Mouse (Mus musculus) embryonic facial prominence, embryonic 11.5 days (tissue): ENCODE data around the gene Eef1akmt2. TPM values are rescaled to one million over a fixed set of nuclear protein-coding genes. Genes with fewer than 3 reads are reported as not detected.

ENCODE experiments used
- ATAC-seq: fragments of 200-750 bp; cut with Nextera tagmentation; replicated peaks from 2 replicates; pipeline ENCODE4 v1.8.0; 2017; ENCODE audit warnings: low read depth; ENCODE audit not compliant: insufficient number of reproducible peaks, low FRiP score, low TSS enrichment
- DNase-seq: peaks from one replicate; pipeline ENCODE4 v3.0.0-alpha.2; 2015; ENCODE audit warnings: low spot score
- H3K27ac ChIP-seq: fragments of 300-500 bp; sonication (generic); replicated peaks from 2 replicates; pipeline ENCODE4 v1.5.1; 2014; ENCODE audit warnings: mild to moderate bottlenecking, low read depth, low read length, control low read depth
- H3K27me3 ChIP-seq: fragments of 300-500 bp; sonication (generic); 2 replicates; pipeline ENCODE4 v1.6.1; 2014; ENCODE audit warnings: mild to moderate bottlenecking, low read length, moderate library complexity, mixed read lengths; ENCODE audit not compliant: control insufficient read depth, insufficient read depth
- H3K36me3 ChIP-seq: fragments of 300-500 bp; sonication (generic); replicated peaks from 2 replicates; pipeline ENCODE4 v1.6.1; 2014; ENCODE audit warnings: low read depth, mild to moderate bottlenecking, low read length, moderate library complexity, mixed read lengths; ENCODE audit not compliant: control insufficient read depth, insufficient read depth
- H3K4me1 ChIP-seq: fragments of 300-500 bp; sonication (generic); 2 replicates; pipeline ENCODE4 v1.6.1; 2014; ENCODE audit warnings: low read length, mixed read lengths; ENCODE audit not compliant: control insufficient read depth, insufficient read depth
- H3K4me2 ChIP-seq: fragments of 300-500 bp; sonication (generic); 2 replicates; pipeline ENCODE4 v1.6.1; 2014; ENCODE audit warnings: low read depth, mild to moderate bottlenecking, control low read depth, low read length, moderate library complexity
- H3K4me3 ChIP-seq: fragments of 300-500 bp; sonication (generic); 2 replicates; pipeline ENCODE4 v1.5.1; 2014; ENCODE audit warnings: low read depth, low read length, control low read depth
- H3K9ac ChIP-seq: fragments of 300-500 bp; sonication (generic); replicated peaks from 2 replicates; pipeline ENCODE4 v1.6.1; 2014; ENCODE audit warnings: mild to moderate bottlenecking, control low read depth, low read length
- H3K9me3 ChIP-seq: fragments of 300-500 bp; sonication (generic); replicated peaks from 2 replicates; pipeline ENCODE4 v1.6.1; 2016; ENCODE audit warnings: mild to moderate bottlenecking, low read length, inconsistent platforms, mixed read lengths; ENCODE audit not compliant: control insufficient read depth
- WGBS: fragments of 180-500 bp; shearing (Covaris S2); extraction: QIAGEN DNeasy Blood & Tissue Kit; methylation state at CpG from one replicate; pipeline ENCODE4 v1.1.7; 2014; 5-methylcytosine and 5-hydroxymethylcytosine counted together
- polyA plus RNA-seq: library from polyadenylated mRNA; unstranded; fragments of >200 nt; fragmentation: Nextera tagmentation; extraction: Ambion mirVana; gene quantifications from 2 replicates; pipeline ENCODE4 v1.2.1, GENCODE M21; 2014

Gene Eef1akmt2
- 84.1 and 90.8 TPM in 2 replicates for polyA plus RNA-seq

DNA sequence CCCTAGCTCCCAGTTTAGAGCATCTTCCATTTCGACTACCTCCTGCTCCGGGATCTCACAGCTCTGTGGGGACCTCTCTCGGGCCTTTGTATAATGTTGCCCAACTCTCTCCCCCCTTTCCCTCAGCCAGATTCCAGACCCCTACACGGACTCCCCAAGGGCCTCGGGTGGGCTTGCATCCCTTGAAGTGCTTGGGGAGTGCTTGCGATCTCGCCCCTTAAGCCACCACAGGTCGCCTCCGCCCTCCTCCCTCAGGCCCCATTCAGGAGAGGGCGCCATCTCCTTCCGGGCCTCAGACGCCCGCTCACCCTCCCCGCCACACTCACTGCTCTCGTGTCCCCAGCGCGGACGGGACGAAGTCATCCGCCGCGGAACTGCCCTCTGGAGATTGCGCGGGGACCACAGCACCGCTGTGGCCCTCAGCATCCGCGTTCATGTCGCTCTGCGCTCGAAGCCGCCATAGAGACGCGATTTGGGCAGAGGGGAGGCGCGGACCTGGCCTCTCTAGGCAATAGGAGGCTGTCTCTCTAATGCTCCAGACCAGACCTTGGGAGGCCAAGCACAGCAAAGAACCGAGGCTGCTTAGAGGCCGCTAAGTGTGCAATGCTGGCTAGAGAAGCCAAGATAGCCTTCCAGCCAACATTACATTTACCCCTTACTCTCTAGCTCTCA is at the start of gene Eef1akmt2:
TSS of gene Eef1akmt2 (minus strand) at position 501 of the 672 bp plus-strand sequence.
- DNase-seq (peak; percentile 90), ATAC-seq (peak; percentile 95)
- Histone ChIP-seq H3K9me3 (no peaks in the 10 kb centered on the region), H3K4me2 (peak within 1 kb of the TSS; percentile 46), H3K9ac (peak within 1 kb of the TSS; percentile 95), H3K4me3 (peak within 1 kb of the TSS; percentile 69), H3K27me3 (no peaks in the 10 kb centered on the region), H3K36me3 (peaks cover under 1% of the 10 kb centered on the region), H3K4me1 (no peaks in the 10 kb centered on the region; the same call in 1 of the 2 replicates), H3K27ac (peak within 1 kb of the TSS; percentile 93)
- WGBS = under 1% methylated on average over 37 of the region's 37 CpGs

GRCm38 (mm10) chr7:132900826-132901531 is 48.5 kb upstream of the Eef1akmt2 start:
- 56% methylated on average over 2 of the region's 2 CpGs for WGBS
- Histone ChIP-seq H3K9me3 (no peaks in the 10 kb centered on the region), H3K9ac (no peak overlapping the region), H3K27ac (no peak overlapping the region), H3K4me2 (no peak overlapping the region), H3K4me3 (no peak overlapping the region), H3K36me3 (no peaks in the 10 kb centered on the region), H3K4me1 (no peaks in the 10 kb centered on the region), H3K27me3 (no peaks in the 10 kb centered on the region)
- ATAC-seq (no peak), DNase-seq (no peak)

GRCm38 (mm10) chr7:132898234-132898633 is 45.8 kb upstream of the Eef1akmt2 start:
- Histone ChIP-seq H3K9me3 (no peaks in the 10 kb centered on the region), H3K4me2 (no peak overlapping the region), H3K9ac (no peak overlapping the region), H3K27ac (no peak overlapping the region), H3K4me3 (no peak overlapping the region), H3K27me3 (no peaks in the 10 kb centered on the region), H3K4me1 (no peaks in the 10 kb centered on the region), H3K36me3 (no peaks in the 10 kb centered on the region)
- DNase-seq = peak; percentile 23
- 90% methylated on average over 2 of the region's 2 CpGs for WGBS
- ATAC-seq = no peak

DNA sequence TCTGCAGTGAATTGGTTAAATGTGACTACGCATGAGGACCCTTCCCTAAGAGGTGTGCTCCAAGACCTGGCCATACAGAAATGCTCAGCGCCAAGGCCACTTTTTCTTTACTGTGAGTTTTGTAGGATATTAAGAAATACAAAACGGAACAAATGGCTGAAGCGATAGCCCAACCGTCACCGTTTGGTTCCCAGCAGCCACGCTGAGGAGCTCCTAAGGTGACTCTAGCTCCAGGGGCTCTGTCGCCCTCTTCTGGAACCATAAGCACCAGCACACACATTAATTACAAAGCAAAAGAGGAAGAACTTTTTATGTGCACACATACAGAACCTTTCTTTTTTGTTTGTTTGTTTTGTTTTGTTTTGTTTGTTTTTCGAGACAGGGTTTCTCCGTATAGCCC is 44.8 kb upstream of the Eef1akmt2 start:
- no peaks in the 10 kb centered on the region for H3K36me3 ChIP-seq
- no peaks in the 10 kb centered on the region for H3K4me1 ChIP-seq
- 82% methylated on average over 10 of the region's 10 CpGs for WGBS
- H3K27me3 ChIP-seq = no peaks in the 10 kb centered on the region
- H3K9me3 ChIP-seq = no peaks in the 10 kb centered on the region
- no peak overlapping the region for H3K9ac ChIP-seq
- no peak for DNase-seq
- H3K4me2 ChIP-seq = no peak overlapping the region
- H3K27ac ChIP-seq = no peak overlapping the region
- no peak for ATAC-seq
- H3K4me3 ChIP-seq = no peak overlapping the region

- no peaks in the 10 kb centered on the region for H3K9me3 ChIP-seq
- no peaks in the 10 kb centered on the region for H3K4me1 ChIP-seq
- H3K4me2 ChIP-seq = no peak overlapping the region
- no peak overlapping the region for H3K9ac ChIP-seq
- no peak overlapping the region for H3K4me3 ChIP-seq
- no peaks in the 10 kb centered on the region for H3K36me3 ChIP-seq
- ATAC-seq (no peak), DNase-seq (no peak)
- H3K27ac ChIP-seq = no peak overlapping the region
- 87% methylated on average over 9 of the region's 9 CpGs for WGBS
- H3K27me3 ChIP-seq = no peaks in the 10 kb centered on the region
Measured at GRCm38 (mm10) chr7:132896206-132896815, 43.8 kb upstream of the Eef1akmt2 start.

- Histone ChIP-seq H3K4me1 (no peaks in the 10 kb centered on the region), H3K36me3 (no peaks in the 10 kb centered on the region), H3K27ac (no peak overlapping the region), H3K9me3 (no peaks in the 10 kb centered on the region), H3K4me2 (no peak overlapping the region), H3K27me3 (no peaks in the 10 kb centered on the region), H3K9ac (no peak overlapping the region), H3K4me3 (no peak overlapping the region)
- ATAC-seq = no peak
- DNase-seq = no peak
- 80% methylated on average over 7 of the region's 7 CpGs for WGBS
Measured at GRCm38 (mm10) chr7:132894841-132895555, 42.5 kb upstream of the Eef1akmt2 start.

DNA sequence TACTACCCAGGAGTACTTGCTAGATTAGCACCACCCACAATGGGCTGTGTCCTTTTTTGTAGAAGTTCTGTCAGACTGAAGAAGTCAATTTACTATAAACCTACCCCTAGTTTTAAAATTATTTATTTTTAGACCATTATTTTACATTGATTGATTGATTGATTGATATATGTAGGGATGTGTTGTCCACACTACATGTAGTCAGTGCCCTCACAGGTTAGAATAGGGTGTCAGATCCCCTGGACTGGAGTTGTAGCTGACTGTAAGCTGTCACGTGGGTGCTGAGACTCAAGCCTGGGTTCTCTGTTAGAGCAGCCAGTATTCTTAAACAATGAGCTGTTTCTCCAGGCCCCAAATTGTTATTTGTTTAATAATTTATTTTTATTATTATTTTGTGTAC is 40.9 kb upstream of the Eef1akmt2 start:
- H3K9me3 ChIP-seq = no peaks in the 10 kb centered on the region
- H3K4me2 ChIP-seq = no peak overlapping the region
- H3K27ac ChIP-seq = no peak overlapping the region
- DNase-seq = no peak
- H3K4me3 ChIP-seq = no peak overlapping the region
- no peak for ATAC-seq
- no peaks in the 10 kb centered on the region for H3K27me3 ChIP-seq
- no peak overlapping the region for H3K9ac ChIP-seq
- WGBS = 87% methylated on average over 1 of the region's 1 CpGs
- H3K36me3 ChIP-seq = no peaks in the 10 kb centered on the region
- H3K4me1 ChIP-seq = no peaks in the 10 kb centered on the region
